Mouse (Mus musculus) frontal cortex, adult (tissue): Measurements from ENCODE around the gene Hcn2.
"Not testable (repeated sequence)": the region's sequence is repeated elsewhere in the genome, so short reads cannot be mapped to it uniquely, and the experiment has no call there.

Experiments used
- ATAC-seq: cut with Nextera tagmentation; 2 replicates; pipeline ENCODE4 v1.9.2; 2017; ENCODE audit warnings: mild to moderate bottlenecking, moderate library complexity, mixed read lengths; ENCODE audit not compliant: low TSS enrichment

Gene Hcn2

GRCm38 (mm10) chr10:79743650-79744365 is 27.4 kb downstream of the Hcn2 start:
- ATAC-seq = no peak

GRCm38 (mm10) chr10:79745411-79745810 is 29.0 kb downstream of the Hcn2 start:
- no peak for ATAC-seq

- ATAC-seq = peak; percentile 95
Measured at GRCm38 (mm10) chr10:79745898-79746773, 29.7 kb downstream of the Hcn2 start, which contains the start of gene Polrmt. TSS of gene Polrmt (minus strand) at chr10:79746581.

GRCm38 (mm10) chr10:79746774-79747151 is 30.3 kb downstream of the Hcn2 start:
- peak; percentile 18; the same call in 1 of the 2 replicates for ATAC-seq

- no peak for ATAC-seq
Measured at GRCm38 (mm10) chr10:79748496-79748895, 32.1 kb downstream of the Hcn2 start.

GRCm38 (mm10) chr10:79754856-79755516 is 38.6 kb downstream of the Hcn2 start, which contains the start of gene Fgf22:
TSS of gene Fgf22 (plus strand) at chr10:79755076.
- ATAC-seq = peak; percentile 80

- no peak for ATAC-seq
Measured at GRCm38 (mm10) chr10:79755854-79756253, 39.4 kb downstream of the Hcn2 start.

GRCm38 (mm10) chr10:79756660-79757059 is 40.2 kb downstream of the Hcn2 start:
- no peak for ATAC-seq

- ATAC-seq = not testable (repeated sequence)
Measured at GRCm38 (mm10) chr10:79759675-79760074, 43.2 kb downstream of the Hcn2 start.

GRCm38 (mm10) chr10:79760603-79761143 is 44.2 kb downstream of the Hcn2 start:
- no peak for ATAC-seq

GRCm38 (mm10) chr10:79762875-79763274 is 46.4 kb downstream of the Hcn2 start:
- ATAC-seq = no peak

- ATAC-seq = no peak
Measured at GRCm38 (mm10) chr10:79764234-79764633, 47.8 kb downstream of the Hcn2 start.

GRCm38 (mm10) chr10:79765228-79765745 is 48.9 kb downstream of the Hcn2 start:
- no peak for ATAC-seq

GRCm38 (mm10) chr10:79766001-79766507 is 49.6 kb downstream of the Hcn2 start:
- no peak for ATAC-seq

- peak; percentile 52 for ATAC-seq
Measured at GRCm38 (mm10) chr10:79766508-79767325, 50.3 kb downstream of the Hcn2 start, which contains the start of gene Rnf126. TSS of gene Rnf126 (minus strand) at chr10:79766952.

- peak; percentile 71 for ATAC-seq
Measured at GRCm38 (mm10) chr10:79767372-79768244, 51.2 kb downstream of the Hcn2 start.

- ATAC-seq = peak; percentile 8; the same call in 1 of the 2 replicates
Measured at GRCm38 (mm10) chr10:79768400-79768799, 52.0 kb downstream of the Hcn2 start.

GRCm38 (mm10) chr10:79769329-79769728 is 52.9 kb downstream of the Hcn2 start:
- ATAC-seq = no peak

- no peak for ATAC-seq
Measured at GRCm38 (mm10) chr10:79772320-79772719, 55.9 kb downstream of the Hcn2 start.
